Mouse (Mus musculus) thymus, adult 2 months (tissue): ENCODE measurements at regions not wholly inside any gene's neighbourhood (a gene's known extent, or its start where the extent isn't known, plus 50 kb on each side); places are given as distances from the start of the nearest gene placed in this dataset.

Experiments used
- CTCF ChIP-seq: fragments of 200-500 bp; IDR thresholded peaks from 2 replicates; pipeline ENCODE4 v1.5.1; 2012; ENCODE audit warnings: mild to moderate bottlenecking, control low read depth, low read length, moderate library complexity, borderline replicate concordance; ENCODE audit not compliant: control insufficient read depth, poor library complexity, insufficient read depth; ENCODE audit errors: extremely low read depth
- POLR2A ChIP-seq: fragments of 200-500 bp; IDR thresholded peaks from 2 replicates; pipeline ENCODE4 v1.6.1; 2012; ENCODE audit warnings: mild to moderate bottlenecking, low read length, control low read depth, moderate library complexity; ENCODE audit not compliant: control insufficient read depth, poor library complexity, insufficient read depth; ENCODE audit errors: extremely low read depth

DNA sequence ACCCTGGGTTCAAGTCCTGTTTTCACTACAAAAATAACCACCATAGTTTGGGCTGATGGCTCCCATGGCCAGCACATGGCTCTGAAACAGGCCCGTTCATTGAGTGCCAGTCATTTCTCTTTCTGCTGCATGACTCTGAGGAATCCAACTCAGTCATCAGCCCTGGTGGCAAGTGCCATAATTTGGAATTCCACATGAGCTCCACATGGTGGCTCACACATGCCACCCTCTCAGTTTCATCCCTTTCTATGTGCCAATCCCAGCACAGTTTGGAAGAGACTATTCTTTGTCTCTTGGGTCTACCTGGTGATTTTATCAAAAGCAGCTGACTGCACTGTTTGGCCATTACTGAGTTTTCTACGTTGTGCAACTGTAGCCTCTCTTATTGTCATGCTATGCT is 100.3 kb upstream of the 4933402D24Rik start:
- TF ChIP-seq POLR2A = no peak
- no peak for TF ChIP-seq CTCF
